Mouse (Mus musculus) gastrocnemius, adult 2 months (tissue): ENCODE measurements at regions not wholly inside any gene's neighbourhood (a gene's known extent, or its start where the extent isn't known, plus 50 kb on each side); places are given as distances from the start of the nearest gene placed in this dataset.

Source experiments
- DNase-seq: peaks from one replicate; pipeline ENCODE4 v3.0.0; 2022
- H3K27ac ChIP-seq: fragments of 200-600 bp; 2 replicates; pipeline ENCODE4 v1.8.1; 2022; ENCODE audit warnings: mild to moderate bottlenecking
- H3K4me3 ChIP-seq: fragments of 200-600 bp; 2 replicates; pipeline ENCODE4 v1.8.1; 2022; ENCODE audit warnings: mild to moderate bottlenecking, moderate library complexity
- CTCF ChIP-seq: fragments of 200-600 bp; IDR thresholded peaks from 2 replicates; pipeline ENCODE4 v1.8.1; 2022; ENCODE audit warnings: antibody characterized with exemption, mild to moderate bottlenecking, moderate library complexity
- intact Hi-C: fragments of 180-260 bp; cut with DNase I; formaldehyde crosslinking; loops from one replicate; pipeline ENCODE4 v1.15.1; 2025

DNA sequence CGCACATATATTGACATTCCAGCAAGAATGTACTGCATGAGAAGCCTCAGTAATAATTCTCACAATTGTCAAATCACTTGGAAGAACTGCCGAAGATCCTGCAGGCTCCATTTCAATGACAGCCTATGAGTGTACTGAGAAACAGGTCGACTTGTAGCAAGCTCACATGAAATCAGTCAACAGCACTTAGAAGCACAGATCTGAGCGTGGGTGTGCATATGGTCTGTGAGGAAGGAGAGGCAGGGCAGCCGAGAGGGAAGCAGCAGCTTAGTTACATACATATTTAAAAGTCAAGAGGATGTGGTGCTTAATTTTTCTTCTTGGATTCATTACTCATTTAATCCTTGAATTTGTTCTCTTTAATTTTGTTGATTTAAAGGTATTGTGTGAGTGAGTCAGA lies 967.4 kb upstream of the Epha7 start:
- intact Hi-C loops = no loop called here
- no peak for TF ChIP-seq CTCF
- DNase-seq = no peak
- no peak overlapping the region for H3K27ac ChIP-seq
- H3K4me3 ChIP-seq = no peak overlapping the region

DNA sequence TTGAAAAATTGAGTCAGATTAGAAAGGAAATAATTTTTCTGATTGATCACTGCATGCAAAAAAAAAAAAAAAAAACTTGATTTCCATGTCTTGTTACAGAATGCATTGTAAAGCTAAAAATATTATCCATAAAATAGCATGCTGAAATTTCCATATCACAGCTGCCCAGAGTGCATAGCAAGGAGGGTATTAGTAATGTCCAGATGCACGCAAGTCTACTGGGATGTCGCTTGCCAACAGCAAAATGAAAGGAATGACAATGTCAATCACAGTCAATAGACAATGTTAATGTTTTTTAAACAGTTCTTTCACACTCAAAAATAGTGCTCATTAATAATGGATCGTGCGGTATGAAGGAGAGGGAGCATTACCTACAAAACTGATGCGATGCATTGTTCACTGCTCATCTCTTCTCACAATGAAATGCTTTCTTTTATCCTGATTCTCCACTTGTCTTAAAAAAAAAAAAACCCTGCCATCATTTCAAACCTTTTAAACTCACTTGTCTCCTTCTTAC lies 966.8 kb upstream of the Epha7 start:
- Histone ChIP-seq H3K27ac (no peak overlapping the region), H3K4me3 (no peak overlapping the region)
- no peak for TF ChIP-seq CTCF
- intact Hi-C loops = no loop called here
- no peak for DNase-seq

DNA sequence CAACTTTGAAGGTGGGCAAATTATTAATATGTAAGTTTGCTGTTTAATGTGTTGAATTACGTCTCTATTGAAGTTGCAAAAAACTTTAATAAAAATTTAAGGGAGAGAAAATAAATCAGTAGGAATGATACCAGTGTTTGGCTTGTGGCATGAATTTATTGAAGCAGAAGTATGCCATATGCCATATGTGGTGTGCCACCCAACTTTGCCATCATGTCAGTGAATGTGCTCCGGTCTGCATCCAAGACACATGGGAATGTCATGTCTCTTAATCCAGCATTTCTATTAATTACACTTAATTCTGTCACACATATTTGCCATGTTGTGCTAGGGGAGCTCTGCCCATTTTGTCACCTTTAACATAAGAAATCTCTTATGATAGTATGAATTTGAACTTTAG lies 956.8 kb upstream of the Epha7 start:
- intact Hi-C loops = no loop called here
- DNase-seq = no peak
- no peak overlapping the region for H3K4me3 ChIP-seq
- TF ChIP-seq CTCF = no peak
- H3K27ac ChIP-seq = no peak overlapping the region

GRCm38 (mm10) chr4:27887262-27887954 lies 925.5 kb upstream of the Epha7 start:
- no peak overlapping the region for H3K4me3 ChIP-seq
- no peak for DNase-seq
- intact Hi-C loops = no loop called here
- H3K27ac ChIP-seq = no peak overlapping the region
- TF ChIP-seq CTCF = no peak

- intact Hi-C loops = no loop called here
- no peak overlapping the region for H3K4me3 ChIP-seq
- no peak overlapping the region for H3K27ac ChIP-seq
- no peak for DNase-seq
- no peak for TF ChIP-seq CTCF
These were observed 916.5 kb upstream of the Epha7 start for GRCm38 (mm10) chr4:27896396-27896795.

DNA sequence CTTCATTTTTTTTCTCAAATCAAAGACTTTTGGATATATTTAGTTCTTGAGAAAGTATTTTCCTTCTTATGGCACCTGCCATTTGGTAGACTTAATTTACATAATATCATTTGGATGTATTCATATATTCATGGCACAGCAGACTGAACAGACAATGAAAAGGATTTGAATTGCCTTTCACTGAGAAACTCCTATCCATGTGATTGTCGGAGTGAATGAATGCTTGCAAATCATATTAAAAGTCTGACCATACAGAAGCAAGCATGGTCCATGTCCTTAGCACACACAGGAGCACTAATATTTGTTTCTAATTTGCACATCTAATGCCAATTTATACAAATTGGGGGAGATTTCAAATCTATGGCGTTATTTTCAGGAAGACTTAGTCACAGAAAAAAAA lies 867.6 kb upstream of the Epha7 start:
- no peak overlapping the region for H3K4me3 ChIP-seq
- H3K27ac ChIP-seq = no peak overlapping the region
- DNase-seq = no peak
- no peak for TF ChIP-seq CTCF
- intact Hi-C loops = no loop called here

GRCm38 (mm10) chr4:27945768-27946167 lies 867.2 kb upstream of the Epha7 start:
- intact Hi-C loops = no loop called here
- no peak for TF ChIP-seq CTCF
- Histone ChIP-seq H3K27ac (no peak overlapping the region), H3K4me3 (no peak overlapping the region)
- DNase-seq = no peak

- H3K27ac ChIP-seq = no peak overlapping the region
- H3K4me3 ChIP-seq = no peak overlapping the region
- intact Hi-C loops = no loop called here
- no peak for DNase-seq
- no peak for TF ChIP-seq CTCF
These were observed 862.8 kb upstream of the Epha7 start for GRCm38 (mm10) chr4:27949970-27950717.

DNA sequence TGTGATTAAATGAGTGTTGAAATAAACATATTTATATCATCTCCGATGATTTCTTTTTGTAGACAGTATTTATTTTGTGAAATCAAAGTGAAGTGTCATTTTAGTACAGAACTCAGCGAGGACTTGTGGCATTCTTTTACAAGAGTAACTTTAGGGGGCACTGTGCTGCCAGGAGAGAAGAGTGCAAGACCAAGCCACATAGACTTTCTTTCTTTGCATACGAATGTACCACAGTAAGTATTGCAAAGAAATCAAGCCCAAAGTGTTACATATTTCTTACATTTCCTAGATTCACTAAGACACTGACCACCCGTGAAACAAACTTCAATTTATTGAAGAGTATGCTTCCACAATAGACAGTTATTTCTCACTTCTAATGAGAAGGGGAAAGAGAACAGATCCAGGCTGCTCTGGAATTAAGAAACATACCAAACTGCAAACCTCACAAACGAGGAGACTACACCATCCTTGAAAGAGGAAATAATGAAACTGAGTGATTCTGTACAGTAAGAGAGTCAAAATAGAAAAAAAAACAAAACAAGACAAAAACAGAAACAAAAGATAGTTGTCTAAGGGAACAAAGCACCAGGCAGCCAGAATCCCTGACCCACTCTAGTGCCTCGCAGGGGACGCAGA lies 847.8 kb upstream of the Epha7 start:
- TF ChIP-seq CTCF = 0 out of 2 replicates have a peak, but pooled peaks have one; percentile 13
- H3K27ac ChIP-seq = no peak overlapping the region
- intact Hi-C loops = no loop called here
- no peak overlapping the region for H3K4me3 ChIP-seq
- DNase-seq = no peak

GRCm38 (mm10) chr4:27970569-27970968 lies 842.4 kb upstream of the Epha7 start:
- intact Hi-C loops = no loop called here
- no peak overlapping the region for H3K4me3 ChIP-seq
- H3K27ac ChIP-seq = no peak overlapping the region
- no peak for TF ChIP-seq CTCF
- DNase-seq = no peak

DNA sequence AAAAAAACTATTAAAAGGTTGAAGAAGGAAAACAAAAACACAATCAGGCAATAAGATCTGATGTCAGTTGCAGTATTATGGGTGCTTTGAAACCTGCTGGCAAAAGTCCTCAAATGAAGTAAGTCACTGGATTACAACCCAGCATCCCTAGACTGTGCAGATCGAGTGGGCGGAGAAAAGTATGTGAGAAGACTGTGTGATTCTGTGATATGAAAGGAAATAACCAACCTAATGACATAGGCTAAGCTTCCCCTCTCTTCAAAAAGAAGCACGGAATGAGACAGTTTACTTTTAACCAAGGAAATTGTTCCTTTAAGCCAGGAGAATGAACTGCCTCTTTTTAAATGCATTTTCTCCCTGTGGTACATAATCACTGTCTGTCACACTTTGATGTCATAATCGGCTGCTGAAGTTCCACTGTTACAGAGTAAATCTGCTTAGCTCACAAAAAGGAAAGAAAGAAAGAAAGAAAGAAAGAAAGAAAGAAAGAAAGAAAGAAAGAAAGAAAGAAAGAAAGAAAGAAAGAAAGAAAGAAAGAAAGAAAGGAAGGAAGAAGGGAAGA lies 833.6 kb upstream of the Epha7 start:
- intact Hi-C loops = no loop called here
- Histone ChIP-seq H3K27ac (no peak overlapping the region), H3K4me3 (no peak overlapping the region)
- DNase-seq = no peak
- no peak for TF ChIP-seq CTCF

DNA sequence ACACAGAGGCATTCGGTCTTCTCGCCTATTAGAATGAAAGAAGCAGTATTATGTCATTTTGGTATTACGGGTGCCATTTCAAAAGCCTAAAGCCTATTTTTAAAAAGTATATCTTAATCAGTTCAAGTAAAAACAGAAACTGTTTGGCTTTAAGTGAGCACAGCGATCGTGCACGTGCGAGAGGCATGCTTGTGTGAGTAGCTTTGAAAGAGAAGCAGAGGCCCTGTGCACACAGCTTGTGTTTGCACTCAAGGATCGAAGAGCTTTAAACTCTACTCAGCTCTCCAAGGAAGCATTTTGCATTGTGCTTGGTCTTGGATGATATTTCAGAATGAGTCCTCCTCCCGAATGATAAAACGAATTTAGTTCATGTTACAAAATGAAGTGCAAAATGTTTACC lies 833.1 kb upstream of the Epha7 start:
- Histone ChIP-seq H3K4me3 (no peak overlapping the region), H3K27ac (no peak overlapping the region)
- no peak for TF ChIP-seq CTCF
- intact Hi-C loops = no loop called here
- no peak for DNase-seq

DNA sequence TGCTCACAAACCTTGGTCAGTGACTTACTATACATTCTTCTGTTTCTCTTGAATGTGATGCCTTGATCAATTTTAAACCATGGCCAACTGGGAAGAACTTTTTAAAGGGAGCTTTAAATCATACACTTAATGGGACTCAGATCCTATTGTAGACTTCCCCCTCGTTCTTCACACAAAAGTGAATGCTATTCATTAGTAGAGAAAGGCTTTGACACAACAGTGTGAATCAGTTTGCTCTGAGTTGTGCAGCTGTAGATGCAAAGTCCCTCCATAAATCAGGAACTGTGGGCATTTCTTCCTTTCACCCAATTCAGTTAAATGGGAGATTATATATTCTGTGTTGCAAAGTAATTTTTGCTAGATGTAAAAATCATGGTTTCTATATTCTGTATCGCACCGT lies 831.6 kb upstream of the Epha7 start:
- DNase-seq = no peak
- intact Hi-C loops = no loop called here
- no peak overlapping the region for H3K4me3 ChIP-seq
- H3K27ac ChIP-seq = no peak overlapping the region
- no peak for TF ChIP-seq CTCF
